Mouse (Mus musculus): ENCODE measurements at regions not wholly inside any gene's neighbourhood (a gene's known extent, or its start where the extent isn't known, plus 50 kb on each side); places are given as distances from the start of the nearest gene placed in this dataset.

DNA sequence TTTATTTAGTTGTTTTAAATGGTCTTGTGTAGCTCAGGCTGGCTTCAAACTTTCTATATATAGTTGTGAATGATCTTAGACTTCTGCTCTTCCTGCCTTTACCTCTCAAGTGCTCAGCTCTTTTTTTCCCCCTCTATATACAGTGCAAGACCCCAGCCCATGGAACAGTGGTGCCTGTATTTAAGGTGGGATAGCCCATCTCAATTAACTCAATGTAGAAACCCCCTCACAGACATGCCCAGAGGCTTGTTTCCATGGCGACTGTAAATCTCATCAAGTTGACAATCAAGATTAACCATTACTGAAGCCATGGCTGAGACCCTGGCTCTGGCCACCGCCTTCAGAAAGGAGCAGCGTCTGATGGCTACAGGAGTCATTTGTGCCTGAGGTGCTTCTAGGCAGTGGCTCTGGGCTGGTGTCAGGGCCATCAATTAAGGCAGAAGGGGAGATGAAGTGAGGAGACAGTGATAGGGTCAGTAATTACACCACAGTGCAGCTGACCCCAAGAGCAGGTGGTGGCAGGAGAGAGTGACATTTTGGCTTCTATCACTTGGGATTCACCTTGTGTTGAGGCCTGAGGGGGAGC, 161.4 kb upstream of the Cxcr4 start:
- no peak for TF ChIP-seq CTCF (IDR thresholded peaks at IDR 0.05; ENCODE audit: extremely low read depth, insufficient read length, insufficient replicate concordance, low read depth, low read length)
- TF ChIP-seq POLR2A (IDR thresholded peaks at IDR 0.05; ENCODE audit: low read depth, low read length), result no peak

Data from small intestine, adult 2 months (tissue).